Mouse (Mus musculus): Measurements from ENCODE around the gene Ghrl. TPM values are rescaled to one million over a fixed set of nuclear protein-coding genes. Genes with fewer than 3 reads are reported as not detected.

Gene Ghrl
- 6.9 TPM for total RNA-seq (2023)

GRCm38 (mm10) chr6:113719878-113720277, at the start of gene Ghrl:
Ghrl (minus strand) TSS chr6:113719880.

GRCm38 (mm10) chr6:113740236-113741217, 20.8 kb upstream of the Ghrl start, which contains the start of gene Sec13:
Sec13 (minus strand) TSS chr6:113740743.

GRCm38 (mm10) chr6:113696582-113697221, 23.0 kb downstream of the Ghrl start, which contains the start of gene Tatdn2:
Tatdn2 (plus strand) TSS chr6:113697050.

Other genes starting within 250 kb of the Ghrl start
- not detected for gene Il17rc, start 248.5 kb downstream of the Ghrl start, total RNA-seq (2023)
- gene Creld1, start 236.6 kb downstream of the Ghrl start, total RNA-seq (2023): 9.8 TPM
- 0.86 TPM for gene Prrt3, start 217.9 kb downstream of the Ghrl start, total RNA-seq (2023)
- 64.3 TPM for gene Emc3, start 188.2 kb downstream of the Ghrl start, total RNA-seq (2023)
- gene Fancd2, start 188.2 kb downstream of the Ghrl start, total RNA-seq (2023): 0.83 TPM
- gene Fancd2os, start 119.2 kb downstream of the Ghrl start, total RNA-seq (2023): not detected
- 87.6 TPM for gene Brk1, start 115.1 kb downstream of the Ghrl start, total RNA-seq (2023)
- 15.5 TPM for gene Vhl, start 95.9 kb downstream of the Ghrl start, total RNA-seq (2023)
- gene Irak2, start 81.4 kb downstream of the Ghrl start, total RNA-seq (2023): 54.3 TPM
- 238 TPM for gene Tatdn2, start 22.8 kb downstream of the Ghrl start, total RNA-seq (2023)
- 91.1 TPM for gene Sec13, start 20.9 kb upstream of the Ghrl start, total RNA-seq (2023)

Data from CD8-positive naive resting alpha-beta T cell, adult 57 days (primary cell).